ENCODE assay signal across 8 mouse cellular contexts in genomic region chr11:101277381-101278222, GRCm38 (mm10). TPM values are rescaled to one million over a fixed set of nuclear protein-coding genes. Genes with fewer than 3 reads are reported as not detected.
DNase-seq lines count a peak whose midpoint lies in the region; ATAC-seq and TF ChIP-seq lines count a peak whose summit lies in the region.

No protein-coding gene starts in this region.

- no peak overlapping the region for H3K27ac ChIP-seq in heart, embryonic 16.5 days (ENCODE audit: low read length)
- H3K27ac ChIP-seq in hindbrain, embryonic 14.5 days: no peak overlapping the region
- no peak overlapping the region for H3K27ac ChIP-seq in limb, embryonic 15.5 days

- peak overlapping the region; percentile 84 for H3K4me2 ChIP-seq in heart, embryonic 16.5 days (ENCODE audit: low read depth, low read length)
- peak overlapping the region; percentile 88 for H3K4me2 ChIP-seq in hindbrain, embryonic 14.5 days (replicated peaks)
- peak overlapping the region; percentile 68 for H3K4me2 ChIP-seq in limb, embryonic 15.5 days
- H3K4me2 ChIP-seq in myocyte (ENCODE audit: low read depth): peak overlapping the region; percentile 96

- no peaks in the 10 kb centered on the region for H3K36me3 ChIP-seq in heart, embryonic 16.5 days (ENCODE audit: control insufficient read depth, insufficient read depth)
- no peaks in the 10 kb centered on the region for H3K36me3 ChIP-seq in hindbrain, embryonic 14.5 days (replicated peaks; ENCODE audit: control insufficient read depth, insufficient read depth)
- peaks cover 12% of the 10 kb centered on the region; the same call in 1 of the 2 replicates for H3K36me3 ChIP-seq in limb, embryonic 15.5 days
- no peaks in the 10 kb centered on the region for H3K36me3 ChIP-seq in myocyte (ENCODE audit: control insufficient read depth, insufficient read depth)

- H3K27me3 ChIP-seq in heart, embryonic 16.5 days (ENCODE audit: control insufficient read depth, insufficient read depth, low read length): no peaks in the 10 kb centered on the region
- H3K27me3 ChIP-seq in hindbrain, embryonic 14.5 days (ENCODE audit: control insufficient read depth, insufficient read depth, low read length): no peaks in the 10 kb centered on the region
- H3K27me3 ChIP-seq in limb, embryonic 15.5 days: peaks cover 5% of the 10 kb centered on the region; the same call in 1 of the 2 replicates
- H3K27me3 ChIP-seq in myocyte (ENCODE audit: control insufficient read depth, insufficient read depth, insufficient read length): no peaks in the 10 kb centered on the region

- H3K9ac ChIP-seq in heart, embryonic 16.5 days (ENCODE audit: low read length): peak overlapping the region; percentile 94
- peak overlapping the region; percentile 75 for H3K9ac ChIP-seq in hindbrain, embryonic 14.5 days
- H3K9ac ChIP-seq in limb, embryonic 15.5 days: 0 out of 2 replicates have a peak overlapping the region, but pooled peaks have one; percentile 67

- no peak for DNase-seq in heart, adult 18-20 months
- peak; percentile 39 for DNase-seq in adipocyte (ENCODE audit: low spot score)
- no peak for DNase-seq in hindbrain, embryonic 14.5 days (ENCODE audit: low spot score)
- no peak for DNase-seq in cerebellum, adult 9-11 months
- no peak for DNase-seq in spleen, postnatal 36 days (ENCODE audit: low spot score in 2 of 2)

- peak overlapping the region; percentile 3 for H3ac ChIP-seq in myocyte (ENCODE audit: control insufficient read depth, insufficient read length)

- no peak for TF ChIP-seq POLR2A in myocyte (IDR thresholded peaks at IDR 0.05; ENCODE audit: insufficient read length, low read depth)

- WGBS in heart, embryonic 16.5 days: 64% methylated on average over 12 of the region's 12 CpGs
- WGBS in hindbrain, embryonic 14.5 days: 75% methylated on average over 12 of the region's 12 CpGs
- WGBS in limb, embryonic 15.5 days: 45% methylated on average over 12 of the region's 12 CpGs

- no peak for ATAC-seq in heart, embryonic 16.5 days (replicated peaks; ENCODE audit: extremely low read depth, insufficient read depth, low FRiP score)
- ATAC-seq in hindbrain, embryonic 14.5 days (ENCODE audit: low FRiP score): no peak
- no peak for ATAC-seq in limb, embryonic 15.5 days (ENCODE audit: insufficient number of reproducible peaks, low FRiP score, low TSS enrichment, low read depth)

- no peaks in the 10 kb centered on the region for H3K9me3 ChIP-seq in heart, embryonic 16.5 days (replicated peaks; ENCODE audit: control insufficient read depth, low read length)
- no peaks in the 10 kb centered on the region for H3K9me3 ChIP-seq in hindbrain, embryonic 14.5 days (ENCODE audit: control insufficient read depth, low read length)
- no peaks in the 10 kb centered on the region for H3K9me3 ChIP-seq in limb, embryonic 15.5 days

- no peaks in the 10 kb centered on the region for H3K79me2 ChIP-seq in myocyte (ENCODE audit: control insufficient read depth, insufficient read depth)

- peak overlapping the region; percentile 89 for H3K4me3 ChIP-seq in heart, embryonic 16.5 days (ENCODE audit: low read length)
- peak overlapping the region; percentile 59 for H3K4me3 ChIP-seq in hindbrain, embryonic 14.5 days (replicated peaks; ENCODE audit: low read length)
- peak overlapping the region; percentile 78 for H3K4me3 ChIP-seq in limb, embryonic 15.5 days
- peak overlapping the region; percentile 57 for H3K4me3 ChIP-seq in myocyte

- peaks cover 18% of the 10 kb centered on the region for H3K4me1 ChIP-seq in heart, embryonic 16.5 days (ENCODE audit: control insufficient read depth, insufficient read depth, low read length)
- H3K4me1 ChIP-seq in hindbrain, embryonic 14.5 days (replicated peaks; ENCODE audit: control insufficient read depth, insufficient read depth, low read length): peaks cover 13% of the 10 kb centered on the region
- peaks cover 29% of the 10 kb centered on the region for H3K4me1 ChIP-seq in limb, embryonic 15.5 days

TF ChIP-seq in myocyte, 11 proteins besides CTCF, POLR2A, EP300 and RAD21:
- TF ChIP-seq USF1 (IDR thresholded peaks at IDR 0.05; ENCODE audit: low read depth) (no peak), E2F4 (IDR thresholded peaks at IDR 0.05; ENCODE audit: insufficient read depth) (no peak), CEBPB (IDR thresholded peaks at IDR 0.05; ENCODE audit: insufficient read depth, poor library complexity, severe bottlenecking) (no peak), SRF (IDR thresholded peaks at IDR 0.05; ENCODE audit: control insufficient read depth, insufficient read length, low read depth) (no peak), TCF3 (IDR thresholded peaks at IDR 0.05; ENCODE audit: insufficient read length, low read depth) (no peak), REST (IDR thresholded peaks at IDR 0.05; ENCODE audit: insufficient read depth, insufficient read length) (no peak), TCF12 (IDR thresholded peaks at IDR 0.05; ENCODE audit: insufficient read depth, poor library complexity, severe bottlenecking) (no peak), MYOG (IDR thresholded peaks at IDR 0.05; ENCODE audit: control insufficient read depth in 1 of 3, insufficient read depth in 1 of 3, insufficient read length in 2 of 3, low read depth in 2 of 3) (no peak), MAX (IDR thresholded peaks at IDR 0.05; ENCODE audit: low read depth) (no peak), MYOD1 (IDR thresholded peaks at IDR 0.05; ENCODE audit: control insufficient read depth in 1 of 3, insufficient read length in 2 of 3, low read depth in 2 of 3) (no peak)

RNA-seq across cellular contexts. Expression of gene Cntd1, which starts 1.2 kb away (rescaled TPM):
- 0.87 and 0.91 TPM in 2 replicates for polyA plus RNA-seq in heart, embryonic 16.5 days (2015; fragmentation: Nextera tagmentation; extraction: Ambion mirVana)
- under 1 TPM; 0.15 to 0.23 TPM for total RNA-seq in heart, adult 18-20 months (2021)
- 0.42 and 0.91 TPM in 2 replicates for polyA plus RNA-seq in hindbrain, embryonic 14.5 days (2014; fragmentation: Nextera tagmentation; extraction: Ambion mirVana)
- polyA plus RNA-seq in limb, embryonic 15.5 days (2015; fragmentation: Nextera tagmentation; extraction: Ambion mirVana): 0.70 and 1.3 TPM in 2 replicates
- polyA plus RNA-seq in myocyte (2012; fragmentation: generic; extraction: Trizol): 0.07 TPM

RNA-seq across cellular contexts. Expression of gene Coa3, which starts 1.3 kb away (rescaled TPM):
- 166 and 175 TPM in 2 replicates for polyA plus RNA-seq in heart, embryonic 16.5 days (2015; fragmentation: Nextera tagmentation; extraction: Ambion mirVana)
- 100 to 1,000 TPM in 1 of 2 experiments, 10 to 100 TPM in 1; 98.3 to 108 TPM for total RNA-seq in heart, adult 18-20 months (2021)
- polyA plus RNA-seq in hindbrain, embryonic 14.5 days (2014; fragmentation: Nextera tagmentation; extraction: Ambion mirVana): 242 and 256 TPM in 2 replicates
- polyA plus RNA-seq in limb, embryonic 15.5 days (2015; fragmentation: Nextera tagmentation; extraction: Ambion mirVana): 148 and 154 TPM in 2 replicates
- 155 TPM for polyA plus RNA-seq in myocyte (2012; fragmentation: generic; extraction: Trizol)

RNA-seq across cellular contexts. Expression of gene Wnk4, which starts 17.2 kb away (rescaled TPM):
- 6.8 and 7.3 TPM in 2 replicates for polyA plus RNA-seq in heart, embryonic 16.5 days (2015; fragmentation: Nextera tagmentation; extraction: Ambion mirVana)
- total RNA-seq in heart, adult 18-20 months (2021): 10 to 100 TPM in 1 of 2 experiments, 1 to 10 TPM in 1; 9.4 to 12.9 TPM
- 5.3 and 6.0 TPM in 2 replicates for polyA plus RNA-seq in hindbrain, embryonic 14.5 days (2014; fragmentation: Nextera tagmentation; extraction: Ambion mirVana)
- polyA plus RNA-seq in limb, embryonic 15.5 days (2015; fragmentation: Nextera tagmentation; extraction: Ambion mirVana): 7.9 and 9.9 TPM in 2 replicates
- polyA plus RNA-seq in myocyte (2012; fragmentation: generic; extraction: Trizol): 0.19 TPM

RNA-seq across cellular contexts. Expression of gene Vps25, which starts 24.1 kb away (rescaled TPM):
- 105 and 107 TPM in 2 replicates for polyA plus RNA-seq in heart, embryonic 16.5 days (2015; fragmentation: Nextera tagmentation; extraction: Ambion mirVana)
- total RNA-seq in heart, adult 18-20 months (2021): 100 to 1,000 TPM in 1 of 2 experiments, 10 to 100 TPM in 1; 87.3 to 107 TPM
- polyA plus RNA-seq in hindbrain, embryonic 14.5 days (2014; fragmentation: Nextera tagmentation; extraction: Ambion mirVana): 122 and 133 TPM in 2 replicates
- 112 and 120 TPM in 2 replicates for polyA plus RNA-seq in limb, embryonic 15.5 days (2015; fragmentation: Nextera tagmentation; extraction: Ambion mirVana)
- 141 TPM for polyA plus RNA-seq in myocyte (2012; fragmentation: generic; extraction: Trizol)

RNA-seq across cellular contexts. Expression of gene Becn1, which starts 24.5 kb away (rescaled TPM):
- polyA plus RNA-seq in heart, embryonic 16.5 days (2015; fragmentation: Nextera tagmentation; extraction: Ambion mirVana): 135 TPM in 2 replicates
- total RNA-seq in heart, adult 18-20 months (2021): 10 to 100 TPM; 85.4 to 96.5 TPM
- 172 and 176 TPM in 2 replicates for polyA plus RNA-seq in hindbrain, embryonic 14.5 days (2014; fragmentation: Nextera tagmentation; extraction: Ambion mirVana)
- 128 and 137 TPM in 2 replicates for polyA plus RNA-seq in limb, embryonic 15.5 days (2015; fragmentation: Nextera tagmentation; extraction: Ambion mirVana)
- 134 TPM for polyA plus RNA-seq in myocyte (2012; fragmentation: generic; extraction: Trizol)
